Mouse (Mus musculus): Measurements from ENCODE around the gene Ankrd33b. TPM values are rescaled to one million over a fixed set of nuclear protein-coding genes. Genes with fewer than 3 reads are reported as not detected.

The Ankrd33b gene
- polyA plus RNA-seq (2012; rRNA removed), result 0.68 and 0.70 TPM in 2 replicates

GRCm38 (mm10) chr15:31367481-31368200 is at the start of gene Ankrd33b:
Gene Ankrd33b, minus strand, starts transcription at chr15:31367726.

Other genes with a start within 250 kb of the Ankrd33b start
- gene Dap, start 143.4 kb downstream of the Ankrd33b start, polyA plus RNA-seq (2012; rRNA removed), result 67.1 and 69.4 TPM in 2 replicates
- 0.24 and 0.32 TPM in 2 replicates for gene Ropn1l, start 86.0 kb upstream of the Ankrd33b start, polyA plus RNA-seq (2012; rRNA removed)
- 10.4 and 11.2 TPM in 2 replicates for gene March6, start 163.3 kb upstream of the Ankrd33b start, polyA plus RNA-seq (2012; rRNA removed)
- 41.3 and 56.6 TPM in 2 replicates for gene Cmbl, start 197.7 kb upstream of the Ankrd33b start, polyA plus RNA-seq (2012; rRNA removed)
- 61.2 and 69.2 TPM in 2 replicates for gene Cct5, start 234.1 kb upstream of the Ankrd33b start, polyA plus RNA-seq (2012; rRNA removed)
- gene Fam173b, start 234.1 kb upstream of the Ankrd33b start, polyA plus RNA-seq (2012; rRNA removed), result 6.3 and 6.8 TPM in 2 replicates

All from colon, adult 2 months (tissue).